Mouse (Mus musculus): ENCODE measurements around the gene Gm10058.
"Not testable (repeated sequence)": the region's sequence is repeated elsewhere in the genome, so short reads cannot be mapped to it uniquely, and the experiment has no call there.

Gene Gm10058

DNA sequence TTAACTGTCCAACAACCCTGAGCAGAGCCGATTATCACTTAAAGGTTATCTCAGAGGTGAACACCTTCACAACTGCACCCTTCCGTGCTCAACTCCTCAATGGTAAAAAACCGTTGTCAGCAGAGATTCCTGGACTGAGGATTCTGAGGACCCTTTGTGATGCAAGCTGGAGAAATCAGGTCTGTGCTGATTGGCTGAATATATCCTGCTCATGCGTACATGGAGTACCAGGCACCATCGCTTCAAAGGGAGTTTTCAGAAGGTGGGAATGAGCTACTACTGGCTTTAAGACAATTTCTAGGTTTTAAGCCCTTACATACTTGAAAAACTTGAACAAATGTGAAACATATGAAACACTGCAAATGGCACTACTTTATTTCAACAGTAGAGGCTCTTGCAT, at the start of gene Gm10058:
TSS of gene Gm10058 (minus strand) at position 101 of the 400 bp plus-strand sequence.
- DNase-seq (ENCODE audit: low read depth): not testable (repeated sequence)
